Mouse (Mus musculus) liver (tissue): ENCODE measurements around the gene Emilin3.
A peak's percentile ranks its signal among the peaks of the same experiment; 100 is the strongest.

ENCODE experiments used
- DNase-seq: peaks from one replicate; pipeline ENCODE4 v3.0.0-alpha.2; 2020; ENCODE audit warnings: mixed read lengths

Emilin3 gene

DNA sequence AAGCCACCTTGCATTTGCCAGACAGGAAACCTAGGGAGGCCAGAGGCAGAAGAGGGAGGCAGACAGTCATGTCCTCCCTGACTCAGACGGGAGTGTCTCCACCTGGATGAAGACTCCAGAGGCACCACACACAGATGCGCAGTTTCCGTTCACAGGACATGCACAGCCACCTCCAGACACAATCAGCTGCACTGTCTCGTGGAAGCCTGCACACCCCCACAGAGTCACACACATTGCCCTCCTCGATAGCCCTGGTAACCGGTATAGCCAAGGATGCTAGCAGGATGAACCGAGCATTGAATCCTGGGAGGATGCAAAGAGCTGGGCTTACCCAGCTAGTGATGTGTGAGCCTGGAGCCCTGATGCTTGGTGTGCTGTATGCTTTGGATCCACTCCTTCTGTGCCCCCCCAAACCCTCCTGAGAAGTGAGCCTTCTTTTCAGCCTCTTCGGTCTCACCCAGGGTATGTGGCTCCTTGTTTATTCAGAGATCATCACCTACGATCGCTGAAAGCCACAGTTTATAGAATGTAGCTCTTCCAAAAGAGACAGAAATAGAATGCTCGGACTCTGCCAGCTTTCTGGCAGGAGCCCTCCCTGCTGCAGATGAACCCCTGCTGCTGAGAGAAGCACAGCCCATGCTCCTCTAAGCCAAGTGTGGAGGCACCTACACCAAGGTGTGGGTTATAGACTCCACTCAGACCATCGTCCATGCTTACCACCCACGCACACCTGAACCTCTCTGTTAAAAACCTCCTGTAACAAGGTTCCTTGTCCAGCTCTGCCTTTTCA, 3.9 kb upstream of the Emilin3 start:
- DNase-seq, result no peak

DNA sequence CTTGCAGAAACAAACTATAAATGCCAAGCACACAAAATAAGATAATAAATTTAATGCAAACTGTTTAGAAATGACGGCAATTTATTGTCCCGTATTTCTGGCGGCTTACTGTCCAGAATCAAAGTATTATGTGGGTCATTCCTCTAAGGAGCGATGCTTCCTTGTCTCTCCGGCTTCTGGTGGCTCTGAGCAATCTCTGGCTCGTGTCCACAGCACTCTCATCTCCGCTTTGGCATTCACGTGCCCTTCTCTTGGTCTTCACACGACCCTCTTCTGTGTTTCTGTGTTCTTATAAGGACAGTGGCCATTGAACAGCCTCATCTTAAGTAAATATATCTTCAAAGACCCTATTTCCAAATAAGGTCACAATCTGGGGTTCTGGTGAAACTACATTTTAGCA, 2.5 kb upstream of the Emilin3 start:
- no peak for DNase-seq

DNA sequence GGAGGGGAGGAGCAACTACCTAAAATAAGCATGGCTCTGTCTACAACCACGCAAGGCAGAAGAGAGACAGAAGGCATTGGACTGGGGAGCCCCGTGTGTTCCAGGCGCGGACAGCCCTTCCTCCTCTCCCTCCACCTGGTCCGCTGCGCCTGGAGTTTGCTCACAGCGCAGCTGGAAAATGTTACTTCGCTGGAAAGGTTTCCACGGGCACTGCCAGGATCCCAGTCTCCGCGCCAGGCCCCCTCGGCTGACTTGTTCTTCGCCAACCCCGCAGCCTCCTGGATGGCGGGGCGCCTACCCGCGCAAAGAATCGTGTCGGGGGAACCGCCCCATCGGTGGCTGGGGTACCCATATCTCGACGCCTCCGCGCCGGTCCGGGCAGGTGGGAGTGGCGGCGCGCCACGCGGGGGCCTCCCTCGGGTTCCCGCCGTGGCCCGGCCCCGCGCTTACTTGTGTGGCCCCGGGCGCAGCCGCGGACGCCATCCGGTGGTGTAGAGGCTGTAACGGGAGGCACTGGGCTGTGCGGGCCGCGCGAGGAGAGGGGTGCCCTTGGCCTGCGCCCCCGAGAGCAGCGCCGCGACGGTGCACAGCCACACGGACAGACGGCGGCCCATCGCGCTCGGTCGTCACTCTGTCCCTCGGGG, 448 bp downstream of the Emilin3 start:
- no peak for DNase-seq

DNA sequence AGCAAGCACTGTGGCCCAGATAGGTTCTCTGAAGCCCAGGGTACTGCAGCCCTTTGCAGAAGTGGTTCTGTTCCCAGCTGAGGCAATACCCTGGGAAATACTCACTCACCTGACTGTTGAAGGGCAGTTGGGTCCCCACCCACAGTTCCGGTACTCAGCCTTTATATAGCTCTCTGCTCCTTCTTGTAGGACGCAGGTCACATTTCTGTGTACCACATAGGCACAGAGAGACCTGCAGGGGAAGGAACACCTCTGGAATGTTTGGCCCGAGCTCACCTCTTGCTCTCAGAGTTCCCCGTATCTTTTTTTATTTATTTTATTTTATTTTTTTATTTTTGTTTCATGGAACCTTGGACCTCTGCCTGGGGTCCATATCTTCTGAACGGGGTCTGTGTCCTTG, 1.5 kb downstream of the Emilin3 start:
- no peak for DNase-seq

DNA sequence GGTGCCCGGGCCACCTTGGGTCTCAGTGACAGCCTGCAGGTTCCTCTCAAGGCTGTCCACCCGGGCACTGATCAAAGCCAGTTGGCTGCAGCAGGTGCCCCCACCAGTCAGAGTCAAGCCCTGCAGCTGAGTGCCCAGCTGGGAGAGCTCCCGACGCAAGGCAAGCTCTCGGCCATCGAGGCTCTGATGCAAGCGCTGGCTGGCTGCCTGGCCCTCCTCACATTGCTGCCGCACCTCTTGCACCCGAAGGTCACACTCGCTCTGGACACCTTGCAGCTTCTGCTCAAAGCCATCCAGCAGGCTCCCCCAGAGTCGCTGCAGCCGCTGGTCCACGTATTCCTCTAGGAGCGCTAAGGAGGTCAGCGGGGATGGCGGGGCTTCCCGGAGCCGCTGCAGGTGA, 3.5 kb downstream of the Emilin3 start:
- DNase-seq, result no peak

DNA sequence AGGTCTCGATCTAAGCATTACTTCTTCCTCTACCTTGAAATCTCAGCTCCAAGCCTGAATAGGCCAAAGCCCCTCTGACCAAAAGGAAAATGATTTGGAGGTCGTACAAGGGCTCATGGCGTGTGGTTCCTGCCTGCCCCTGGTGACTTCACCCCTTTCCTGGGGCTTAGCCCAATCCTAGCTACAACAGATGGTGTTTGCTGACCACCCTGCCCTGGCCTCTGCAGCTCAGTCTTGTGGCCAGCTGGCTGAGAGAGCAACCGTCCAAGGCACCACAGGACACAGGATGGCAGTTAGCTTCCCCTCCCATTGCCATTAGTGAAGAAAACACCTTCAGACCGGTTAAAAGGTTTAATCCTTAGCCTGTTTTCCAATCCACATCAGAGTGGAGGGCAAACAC, 6.0 kb downstream of the Emilin3 start:
- DNase-seq, result no peak

DNA sequence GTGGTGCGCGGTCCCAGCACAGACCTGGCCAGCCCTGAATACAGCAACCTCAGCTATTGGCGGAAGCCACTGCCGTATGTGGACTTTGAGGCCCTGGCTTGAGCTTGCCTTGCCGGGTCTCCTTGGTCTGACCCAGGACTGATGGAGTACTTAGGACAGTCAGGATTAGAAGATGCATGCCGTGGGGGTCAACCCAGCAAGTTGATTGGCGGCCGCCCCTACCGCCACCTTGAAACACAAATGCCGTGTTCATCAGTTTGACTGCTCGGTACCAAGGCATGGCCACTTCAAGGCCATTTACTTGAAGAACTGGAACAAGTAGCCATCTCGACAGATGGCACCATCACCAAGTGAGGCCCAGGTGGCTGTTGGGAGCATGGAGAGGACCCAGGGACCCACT, 6.8 kb downstream of the Emilin3 start:
- DNase-seq, result no peak

DNA sequence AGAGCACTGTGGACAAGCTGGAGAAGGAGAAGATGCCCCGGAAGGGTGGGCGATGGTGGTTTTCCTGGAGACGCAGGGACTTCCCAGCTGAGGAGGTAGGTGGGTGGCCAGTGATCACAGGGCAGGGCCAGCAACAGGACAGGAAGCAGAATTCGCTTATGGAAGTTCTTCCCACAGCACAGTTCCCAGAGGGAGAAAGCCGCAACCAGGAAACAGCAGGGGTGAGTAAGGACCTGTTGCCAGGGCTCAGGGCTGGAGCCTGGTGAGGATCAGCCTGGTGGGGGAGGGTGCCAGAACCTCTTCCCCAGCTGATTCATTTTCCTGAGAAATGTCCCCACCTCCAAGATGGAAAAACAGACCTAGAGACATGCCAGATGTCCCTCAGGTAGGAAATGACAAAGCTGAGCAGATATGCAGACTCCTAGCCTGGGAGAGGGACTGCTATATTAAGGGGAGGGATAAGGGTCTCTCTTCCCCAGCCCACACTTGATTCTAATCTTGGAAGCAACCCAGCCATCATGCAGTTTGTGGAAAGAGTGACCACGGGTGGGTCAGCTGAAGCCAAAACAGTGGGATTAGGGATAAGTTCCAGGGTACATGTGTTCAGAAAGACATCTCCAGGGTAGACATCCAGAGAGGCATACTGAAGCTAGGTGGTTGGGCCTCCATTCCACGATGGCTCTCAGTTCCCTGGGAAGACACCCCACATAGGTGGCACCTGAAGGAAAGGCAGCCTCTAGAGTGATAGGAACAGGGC, 10.3 kb downstream of the Emilin3 start:
- DNase-seq, result no peak

DNA sequence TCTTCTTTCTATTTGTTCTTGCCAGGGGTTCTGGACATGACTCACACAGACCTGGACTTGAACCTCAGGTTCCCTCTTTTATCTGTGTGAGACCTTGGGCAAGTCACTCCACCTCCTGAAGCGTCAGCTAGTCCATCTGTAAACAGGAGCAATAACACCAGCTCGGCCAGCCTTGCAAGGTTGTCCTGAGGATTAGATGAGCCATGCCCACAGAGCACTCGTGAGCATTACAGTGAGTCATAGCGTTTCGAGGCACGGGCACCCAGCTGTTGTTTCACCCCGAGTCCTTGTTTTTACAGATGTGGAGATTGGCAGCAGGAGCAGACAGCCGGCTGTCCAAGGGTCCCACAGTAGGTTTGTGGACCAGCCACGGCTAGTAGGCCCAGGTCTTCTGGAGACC, 20.4 kb downstream of the Emilin3 start:
- no peak for DNase-seq

DNA sequence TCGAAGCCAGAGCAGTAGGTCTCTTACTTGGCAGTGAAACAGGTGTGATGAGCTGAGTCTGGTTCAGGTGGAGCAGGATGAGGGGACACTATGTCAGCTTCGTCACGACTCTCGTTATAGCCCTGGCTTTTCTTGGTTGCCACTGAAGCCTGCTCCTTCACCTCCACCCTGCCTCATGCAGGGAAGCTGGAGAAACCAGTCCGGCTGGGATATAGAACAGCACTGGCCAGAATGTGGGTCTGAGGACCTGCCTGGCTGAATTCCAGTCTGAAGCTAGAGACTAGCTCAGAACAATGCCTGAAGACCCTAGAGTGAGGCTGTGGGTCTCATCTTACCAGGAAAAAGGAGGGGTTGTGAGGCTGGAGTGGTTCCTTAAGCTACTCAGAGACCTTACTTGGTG, 21.1 kb downstream of the Emilin3 start:
- no peak for DNase-seq

DNA sequence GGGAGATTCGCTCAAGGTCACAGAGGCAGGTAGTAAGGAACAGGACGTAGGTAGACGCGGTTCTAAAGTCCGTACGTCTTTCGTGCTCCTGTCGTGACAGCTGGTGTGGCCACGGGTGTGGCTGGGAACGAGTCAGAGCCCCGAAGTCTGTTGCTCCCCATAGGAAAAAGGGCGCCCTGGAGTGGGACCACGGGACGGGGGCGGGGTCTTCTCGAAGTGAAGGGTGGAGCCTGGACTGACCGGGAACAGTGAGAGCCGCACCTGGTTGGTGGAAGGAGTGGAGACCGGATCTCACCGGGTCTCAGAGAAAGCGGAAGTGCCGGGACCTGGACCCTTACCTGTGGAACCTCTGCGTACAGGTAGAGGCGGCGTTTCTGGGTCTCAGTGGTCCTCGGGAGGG, 24.3 kb downstream of the Emilin3 start:
- peak; percentile 69 for DNase-seq

DNA sequence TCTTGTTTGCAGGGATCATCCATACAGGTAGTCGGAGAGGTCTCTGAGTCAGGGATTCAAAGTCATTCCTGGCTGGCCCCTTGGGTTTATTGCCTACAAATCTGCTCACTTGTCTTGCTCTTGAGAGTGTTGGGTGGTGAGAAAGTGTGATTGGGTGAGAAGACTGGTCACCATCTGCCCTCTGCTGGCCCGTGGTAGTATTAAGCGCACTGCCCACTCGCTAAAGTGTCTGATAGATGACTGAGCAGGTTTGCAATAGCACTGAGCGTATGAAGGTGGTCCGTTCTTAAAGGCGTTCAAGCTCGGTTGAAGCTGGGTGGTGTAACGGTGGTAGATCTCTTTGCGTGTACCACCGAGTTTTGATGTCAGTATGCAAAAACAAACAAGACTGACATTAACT, 24.8 kb downstream of the Emilin3 start:
- DNase-seq, result peak; percentile 80

DNA sequence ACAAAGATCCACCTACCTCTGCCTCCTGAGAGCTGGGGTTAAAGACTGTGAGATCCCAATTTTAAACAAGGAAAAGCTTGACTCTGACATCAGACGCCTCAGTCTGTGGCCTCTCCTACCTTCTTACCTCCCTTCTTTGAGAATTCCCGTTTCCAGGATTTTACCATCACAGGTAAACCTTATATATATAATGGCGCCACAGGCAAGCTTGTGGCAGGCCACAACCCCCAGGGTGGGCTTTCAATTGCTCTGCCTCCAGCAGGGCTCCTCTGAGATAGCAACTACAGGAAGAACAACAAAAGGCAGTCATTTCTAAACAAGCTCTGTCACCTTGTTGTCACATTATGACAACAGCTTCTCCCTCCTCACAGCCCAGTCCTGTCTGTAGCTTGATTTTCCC, 25.9 kb downstream of the Emilin3 start:
- no peak for DNase-seq

DNA sequence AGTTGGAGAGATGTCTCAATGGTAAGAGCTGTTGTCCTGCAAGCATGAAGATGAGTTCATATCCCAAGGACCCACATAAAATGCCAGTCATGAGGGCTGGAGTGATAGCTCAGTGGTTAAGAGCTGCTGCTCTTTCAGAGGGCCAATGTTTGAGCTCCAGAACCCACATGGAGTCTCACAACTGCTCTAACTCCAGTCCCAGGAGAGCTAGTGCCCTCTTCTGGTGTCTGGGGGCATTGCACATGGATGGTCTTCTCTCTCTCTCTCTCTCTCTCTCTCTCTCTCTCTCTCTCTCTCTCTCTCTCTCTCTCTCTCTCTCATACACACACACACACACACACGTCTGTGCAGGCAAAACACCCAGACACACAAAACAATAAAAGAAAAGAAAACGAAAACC, 27.3 kb downstream of the Emilin3 start:
- DNase-seq, result peak; percentile 62

DNA sequence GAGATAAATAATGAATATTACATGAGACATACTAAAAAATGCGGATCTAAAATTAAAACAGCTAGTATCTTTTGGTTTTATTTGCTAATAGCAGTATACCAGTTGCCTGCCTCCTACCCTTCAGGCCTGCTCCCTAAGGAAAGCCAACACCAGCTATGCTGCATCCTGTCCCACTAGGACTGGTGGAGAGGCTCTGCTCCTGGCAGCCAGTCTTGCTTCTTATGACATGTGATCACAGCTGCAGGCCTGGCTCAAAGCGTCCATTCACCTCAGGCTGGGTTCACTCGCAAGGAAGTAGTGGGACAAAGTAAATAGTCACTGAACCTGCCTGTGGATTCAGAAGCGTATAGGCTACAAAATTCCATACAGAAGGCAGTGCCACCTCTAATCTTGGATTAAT, 28.2 kb downstream of the Emilin3 start:
- DNase-seq, result no peak

DNA sequence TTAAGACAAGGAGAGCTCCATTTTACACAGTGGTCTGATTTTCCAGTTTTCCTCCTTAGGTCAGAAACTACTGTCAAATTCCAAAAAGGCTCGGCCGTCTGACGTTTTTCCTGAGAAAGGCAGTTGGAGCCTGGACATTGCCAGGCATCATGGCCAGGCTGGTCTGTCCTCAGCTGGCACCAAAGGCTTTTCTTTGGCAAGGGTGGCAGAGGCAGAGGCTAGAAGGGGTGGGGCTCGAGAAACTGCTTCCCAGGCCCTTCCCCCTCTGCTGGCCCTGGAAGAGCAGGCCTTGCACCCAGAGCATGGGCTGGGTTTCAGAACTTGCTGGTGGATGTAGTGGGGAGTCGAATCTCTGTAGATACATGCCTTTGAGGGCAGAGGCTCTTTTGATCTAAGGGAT, 29.7 kb downstream of the Emilin3 start:
- no peak for DNase-seq

DNA sequence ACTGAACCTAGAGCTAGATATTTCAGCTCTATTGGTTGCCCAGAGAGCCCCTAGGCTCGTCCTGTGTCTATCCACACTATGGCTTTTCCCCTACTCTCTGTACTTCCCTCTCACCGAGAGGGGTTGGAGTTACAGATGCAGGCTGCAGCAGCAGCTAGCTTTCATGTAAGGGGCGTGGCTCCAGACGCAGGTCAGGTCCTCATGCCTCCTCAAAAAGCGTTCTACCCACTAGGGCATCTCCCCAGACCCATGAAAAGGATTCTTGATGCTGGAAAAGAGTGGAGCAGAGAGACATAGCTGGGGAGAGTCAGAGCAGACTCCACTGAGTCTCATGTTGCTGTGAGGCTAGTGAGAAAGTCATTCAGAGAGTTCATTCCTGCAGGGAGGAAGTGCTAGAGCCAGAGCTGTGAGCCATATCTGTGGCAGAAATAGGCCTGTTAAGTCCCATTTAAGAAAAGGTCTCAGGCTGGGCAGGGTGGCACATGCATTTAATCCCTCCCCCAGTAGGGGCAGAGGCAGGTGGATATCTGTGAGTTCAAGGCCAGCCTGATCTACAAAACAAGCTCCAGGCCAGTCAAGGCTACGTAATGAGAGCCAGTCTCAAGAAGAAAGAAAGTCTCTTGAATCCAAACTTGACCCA, 30.5 kb downstream of the Emilin3 start:
- DNase-seq, result no peak

DNA sequence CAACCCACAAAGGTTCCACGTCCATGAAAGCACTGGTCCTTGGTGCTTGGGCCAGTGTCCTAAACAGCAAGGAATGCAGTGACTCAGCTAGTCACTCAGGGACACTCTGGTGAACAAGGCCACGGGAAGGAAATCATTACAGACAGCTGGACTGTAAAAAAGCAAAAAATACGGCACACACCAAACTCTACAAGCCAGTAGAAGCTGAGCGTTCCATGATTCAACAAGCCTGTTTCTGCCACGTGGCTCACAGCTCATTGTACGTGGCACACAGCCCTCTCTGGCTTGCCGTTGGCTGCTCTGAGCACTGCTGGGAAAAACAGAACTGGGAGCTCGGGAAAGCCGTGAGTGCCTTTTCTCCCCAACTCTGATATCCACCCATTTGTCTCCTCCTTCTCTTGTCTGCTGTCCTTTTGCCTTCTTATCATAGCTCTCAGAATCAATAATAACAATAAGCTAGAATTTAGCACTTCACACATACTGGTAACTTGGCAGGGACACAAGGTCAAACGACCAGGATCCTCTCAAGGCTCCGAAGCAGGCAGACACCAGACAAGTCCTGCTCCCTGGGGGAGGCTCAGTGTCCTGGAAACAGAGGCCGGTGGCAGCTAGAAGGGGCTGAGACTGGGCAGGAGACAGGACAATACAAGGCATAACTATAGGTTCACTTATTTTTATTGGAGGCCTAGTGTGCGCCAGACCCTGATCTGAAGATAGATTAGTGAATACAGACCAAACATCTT, 31.5 kb downstream of the Emilin3 start, which contains the start of gene Lpin3:
Gene Lpin3 (plus strand): TSS at position 218 of the 743 bp plus-strand sequence.
- DNase-seq, result no peak

DNA sequence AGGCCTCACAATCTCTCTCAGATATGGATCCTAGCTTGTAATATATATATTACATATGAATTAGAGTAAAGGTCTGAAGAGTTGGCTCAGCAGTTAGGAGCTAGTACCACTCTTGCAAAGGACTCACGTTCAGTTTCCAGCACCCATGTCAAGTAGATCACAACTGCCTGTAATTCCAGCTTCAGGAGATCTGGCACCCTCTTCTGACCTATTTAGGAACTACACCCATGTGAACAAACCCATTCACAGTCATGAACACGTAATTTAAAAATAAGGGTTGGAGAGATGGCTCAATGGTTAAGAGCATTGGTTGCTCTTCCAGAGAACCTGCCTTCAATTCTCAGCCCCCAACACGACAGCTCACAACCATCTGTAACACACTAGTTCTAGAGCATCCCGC, 36.0 kb downstream of the Emilin3 start:
- DNase-seq, result no peak

DNA sequence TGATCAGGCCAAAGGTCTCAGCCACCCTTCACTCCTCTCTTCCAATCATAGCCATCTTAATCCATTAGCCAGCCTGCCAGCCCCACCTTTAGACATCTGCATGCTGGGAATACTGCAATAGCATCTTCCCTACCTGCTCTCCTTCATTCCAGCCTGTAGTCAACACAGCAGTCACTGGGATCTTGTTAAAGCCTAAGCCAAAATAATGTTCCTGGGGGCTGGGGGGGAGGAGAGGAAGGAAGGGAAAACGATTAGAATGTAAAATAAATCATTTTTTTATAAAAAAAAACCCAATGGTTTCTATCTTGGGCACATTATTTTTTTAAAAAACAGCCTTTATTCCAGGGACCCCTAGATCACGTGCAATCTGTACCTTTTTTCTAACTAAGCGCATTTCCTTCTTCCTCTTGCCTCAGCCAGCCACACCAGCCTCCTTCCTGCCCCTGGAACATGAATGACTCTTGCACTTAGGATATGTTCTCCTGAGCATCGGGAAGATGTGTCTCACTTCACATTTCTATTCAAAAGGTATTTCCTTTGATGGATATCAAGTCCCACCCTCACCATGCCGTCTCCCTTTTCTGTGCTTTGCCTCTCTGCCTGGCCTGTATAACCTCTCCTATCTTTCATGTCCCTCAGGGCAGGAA, 37.8 kb downstream of the Emilin3 start:
- no peak for DNase-seq

DNA sequence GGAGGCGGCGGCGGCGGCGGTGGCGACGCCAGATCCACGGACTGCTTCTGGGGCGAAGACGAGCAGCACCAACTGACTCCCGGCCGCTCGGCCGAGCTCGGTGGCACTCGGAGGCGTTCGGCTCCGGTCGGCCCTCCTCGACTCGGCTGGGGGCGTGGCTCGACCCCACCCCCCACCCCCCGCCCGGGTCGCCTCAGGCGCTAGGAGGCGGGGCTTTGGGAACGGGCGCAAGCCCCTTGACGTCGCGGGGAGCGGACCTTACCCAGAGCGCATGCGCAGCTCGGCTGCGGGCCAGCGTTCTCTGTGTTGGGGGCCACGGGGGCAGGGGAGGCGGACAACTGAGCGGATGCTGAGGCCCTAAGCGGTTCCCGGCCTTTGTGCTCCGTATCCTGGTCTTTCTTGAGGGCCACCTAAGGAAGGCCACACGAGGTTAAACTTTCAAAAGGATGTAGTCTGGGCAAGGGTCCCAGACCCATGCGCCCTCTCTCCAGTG, 39.2 kb downstream of the Emilin3 start, which contains the start of gene Zhx3:
Gene Zhx3 (minus strand): TSS at position 109 of the 493 bp plus-strand sequence.
- peak; percentile 92 for DNase-seq

DNA sequence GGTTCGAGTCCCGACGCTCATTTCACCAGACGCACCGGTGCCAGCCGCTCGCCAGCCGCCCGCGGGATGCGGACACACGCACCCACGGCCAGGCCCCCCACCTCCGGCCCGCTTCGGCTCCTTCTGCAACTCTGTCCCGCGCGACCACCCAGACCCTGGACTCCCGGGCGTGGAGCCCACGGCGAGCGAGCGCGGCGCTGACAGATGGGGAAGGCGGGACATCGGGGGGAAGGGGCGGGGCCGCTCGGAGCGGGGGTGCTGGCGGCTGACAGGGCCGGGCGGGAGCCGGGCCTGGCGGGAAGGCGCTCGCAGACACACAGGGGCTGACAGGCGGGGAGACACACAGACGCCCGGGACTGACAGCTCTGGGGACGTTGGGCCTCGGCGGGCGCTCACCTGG, 39.7 kb downstream of the Emilin3 start:
- DNase-seq, result peak; percentile 85
